Mouse (Mus musculus) gastrocnemius, adult 8-10 months (tissue): ENCODE measurements at regions not wholly inside any gene's neighbourhood (a gene's known extent, or its start where the extent isn't known, plus 50 kb on each side); places are given as distances from the start of the nearest gene placed in this dataset.
A peak's percentile ranks its signal among the peaks of the same experiment; 100 is the strongest.

Experiments
- DNase-seq, 2 experiments: peaks; one replicate each; pipeline ENCODE4 v3.0.0; 2022; ENCODE audit warnings: low spot score in 2 of 2

DNA sequence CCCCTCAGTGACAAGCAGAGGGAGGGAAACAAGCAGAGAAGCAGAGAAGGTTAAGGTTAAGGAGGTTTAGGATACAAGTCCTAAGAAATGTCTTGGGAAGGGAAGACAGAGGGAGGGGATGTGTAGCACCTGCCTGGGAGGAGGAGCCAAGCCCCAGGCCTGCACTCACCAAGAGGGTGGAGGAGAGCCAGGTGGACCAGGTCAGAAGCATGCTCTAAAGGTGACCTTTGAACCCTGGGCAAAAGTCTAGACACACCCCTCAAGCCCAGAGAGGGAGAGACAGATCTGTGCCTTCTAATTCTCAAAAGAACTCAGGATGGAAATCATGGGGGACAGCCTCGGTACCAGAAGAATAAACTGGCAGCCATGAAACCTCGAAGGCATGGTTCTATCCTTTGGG is 54.4 kb upstream of the Calm2 start:
- no peak for DNase-seq

- no peak for DNase-seq
Observed at GRCm38 (mm10) chr17:87501687-87502387, 55.1 kb upstream of the Calm2 start.

DNA sequence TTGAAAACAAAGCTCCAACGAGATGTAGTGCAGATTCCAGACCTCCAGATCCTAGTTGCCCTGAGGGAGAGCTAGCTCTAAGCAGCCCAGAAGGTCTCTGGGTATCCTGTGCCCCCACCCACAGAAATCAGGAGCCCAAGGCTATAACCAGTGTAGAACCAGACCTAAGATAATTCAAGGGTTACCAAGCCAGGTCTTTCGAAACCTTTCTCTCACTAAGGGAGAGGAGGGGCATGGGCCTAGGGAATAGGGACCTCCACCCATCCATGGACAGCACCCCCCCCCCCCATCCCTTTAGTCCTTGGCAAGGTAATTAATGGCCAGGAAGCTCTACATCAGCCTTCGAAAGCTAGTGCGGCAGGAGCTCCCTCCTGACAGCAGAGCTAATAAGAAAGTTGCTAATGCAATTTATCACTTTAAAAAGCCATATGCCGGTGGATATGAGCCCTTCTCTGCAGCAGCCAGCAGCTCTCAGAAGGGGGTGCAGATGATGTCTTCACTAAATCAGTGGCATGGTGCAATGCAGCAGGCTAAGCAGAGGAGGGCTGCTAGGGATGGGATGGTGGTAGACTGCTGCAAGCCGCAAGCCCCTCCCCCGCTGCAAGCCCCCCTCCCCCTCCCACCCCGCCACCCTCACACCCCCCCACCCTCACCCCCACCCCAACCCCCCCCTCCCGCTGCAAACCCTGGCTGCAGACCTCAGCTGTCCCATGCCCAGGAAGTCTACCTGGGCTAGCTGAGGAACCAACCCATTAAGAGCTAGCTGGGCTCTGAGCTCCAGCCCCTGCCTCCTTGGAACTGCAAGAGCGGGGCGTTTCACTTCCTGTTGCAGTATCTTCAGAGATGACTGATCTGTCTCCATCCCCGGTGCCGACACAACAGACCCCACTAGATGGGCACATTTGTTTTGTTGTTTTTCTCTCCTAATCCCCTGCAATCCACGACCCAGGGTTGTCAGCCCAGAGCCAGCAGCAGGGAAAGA is 55.9 kb upstream of the Calm2 start:
- DNase-seq = no peak

- no peak for DNase-seq
Observed at GRCm38 (mm10) chr17:87503491-87503890, 56.8 kb upstream of the Calm2 start.

GRCm38 (mm10) chr17:87504960-87505681 is 58.4 kb upstream of the Calm2 start:
- DNase-seq = no peak

DNA sequence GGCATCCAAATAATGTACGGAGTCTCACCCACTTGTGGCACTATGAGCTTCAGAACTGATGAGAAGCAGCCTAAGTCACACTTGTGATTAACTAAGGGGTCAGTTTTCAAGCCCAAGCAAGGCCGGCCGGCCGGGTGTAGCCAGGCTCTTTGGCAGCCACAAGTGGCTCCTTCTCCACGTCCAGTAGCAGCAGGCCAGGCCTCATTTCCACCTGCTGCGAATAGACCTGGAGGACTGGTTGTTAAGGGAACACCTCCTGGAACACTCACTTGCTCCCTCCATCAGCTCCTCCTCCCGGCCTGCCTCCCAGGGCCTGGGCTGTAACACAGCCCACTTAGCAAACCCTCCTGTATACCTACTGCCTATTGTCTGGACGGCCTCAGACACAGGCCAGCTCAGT is 61.1 kb upstream of the Calm2 start:
- peak in 1 of 2 experiments; percentile 53 for DNase-seq

DNA sequence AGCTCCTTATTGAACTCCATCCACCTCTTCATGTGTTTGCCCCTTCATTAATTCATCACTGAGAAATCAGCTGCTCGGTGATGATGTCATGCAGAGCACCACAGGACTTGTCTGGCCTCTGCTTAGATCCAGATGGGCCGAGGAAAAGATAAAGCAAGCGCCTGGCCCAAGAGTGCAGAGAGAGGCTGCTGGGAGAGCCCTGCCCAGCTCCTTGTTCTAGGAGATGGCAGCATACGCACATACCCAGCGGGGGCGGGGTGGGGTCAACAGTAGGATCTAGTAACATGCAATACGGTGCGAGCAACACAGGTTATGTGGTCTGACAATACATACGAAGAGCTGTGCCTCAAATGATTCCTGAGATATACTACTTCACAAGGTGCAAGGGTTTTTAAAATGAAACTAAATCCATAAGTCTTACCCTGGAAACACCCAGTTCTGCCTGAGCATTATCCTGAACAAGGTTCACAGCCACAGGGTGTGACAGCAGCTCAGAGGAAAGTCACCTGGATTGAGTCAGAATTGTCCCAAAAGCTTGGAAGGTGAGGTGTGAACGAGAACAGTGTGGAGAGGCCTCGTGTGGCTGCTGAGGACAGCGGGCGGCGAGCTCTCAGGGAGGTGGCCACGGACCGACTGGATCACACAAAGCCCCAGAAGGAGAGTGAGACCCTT is 62.0 kb upstream of the Calm2 start:
- DNase-seq = no peak

- DNase-seq = no peak
Observed at GRCm38 (mm10) chr17:87512000-87512611, 65.4 kb upstream of the Calm2 start.

- no peak for DNase-seq
Observed at GRCm38 (mm10) chr17:87513822-87514221, 67.1 kb upstream of the Calm2 start.

- no peak for DNase-seq
Observed at GRCm38 (mm10) chr17:87514366-87515126, 67.8 kb upstream of the Calm2 start.

- DNase-seq = peak; percentile 52 to 69
Observed at GRCm38 (mm10) chr17:87517258-87517657, 70.5 kb upstream of the Calm2 start.

GRCm38 (mm10) chr17:87519454-87519853 is 72.7 kb upstream of the Calm2 start:
- DNase-seq = no peak

GRCm38 (mm10) chr17:87520841-87521240 is 74.1 kb upstream of the Calm2 start:
- DNase-seq = no peak

GRCm38 (mm10) chr17:87521622-87522151 is 75.0 kb upstream of the Calm2 start:
- DNase-seq = no peak

DNA sequence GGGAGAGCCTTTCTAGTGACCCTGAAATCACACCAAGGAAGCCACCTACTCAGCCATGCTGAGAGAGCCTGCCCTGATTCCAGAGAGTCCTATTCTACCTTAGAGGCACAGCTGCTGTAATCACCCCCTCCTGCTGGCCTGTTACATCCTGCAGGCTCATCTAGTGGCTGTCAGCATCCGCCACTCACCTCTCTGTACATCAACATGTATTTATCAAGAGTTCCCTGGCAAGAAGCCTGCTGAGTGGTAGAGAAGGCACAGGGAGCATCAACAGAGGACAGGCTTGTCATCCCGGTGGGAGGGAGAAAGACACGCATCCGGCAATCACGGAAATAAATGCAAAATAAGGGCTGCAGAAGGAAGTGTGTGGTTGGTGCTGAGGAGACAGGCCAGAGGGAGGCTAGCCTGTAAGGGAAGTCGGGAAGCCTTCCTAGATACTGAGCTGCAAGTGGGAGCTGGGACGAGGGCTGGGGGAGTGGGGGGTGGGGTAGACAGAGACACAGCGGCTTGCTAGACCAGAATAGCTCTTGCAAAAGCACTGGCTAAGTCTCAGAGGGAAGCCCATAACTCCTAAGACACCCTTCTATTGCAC is 75.9 kb upstream of the Calm2 start:
- no peak for DNase-seq

DNA sequence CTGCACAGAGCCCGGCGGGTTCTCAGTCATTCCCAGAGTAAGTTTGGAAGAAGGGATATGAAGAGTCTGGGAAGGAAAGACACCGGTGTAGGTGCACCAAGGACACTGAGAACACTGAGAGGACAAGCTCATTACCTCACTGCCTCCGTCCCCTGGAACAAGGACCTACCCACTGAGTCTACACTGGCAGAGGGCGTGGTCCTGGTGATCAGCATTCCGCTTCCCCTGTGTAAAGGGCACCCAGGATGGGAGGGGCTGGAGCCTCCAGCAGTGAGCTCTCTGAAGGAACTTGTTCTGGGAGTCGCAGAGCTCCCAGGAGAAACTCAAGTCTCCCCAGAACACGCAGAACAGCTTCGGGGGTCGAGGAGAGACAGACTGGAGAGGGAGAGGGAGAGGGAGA is 76.9 kb upstream of the Calm2 start:
- no peak for DNase-seq

GRCm38 (mm10) chr17:87527174-87527573 is 80.4 kb upstream of the Calm2 start:
- DNase-seq = no peak

DNA sequence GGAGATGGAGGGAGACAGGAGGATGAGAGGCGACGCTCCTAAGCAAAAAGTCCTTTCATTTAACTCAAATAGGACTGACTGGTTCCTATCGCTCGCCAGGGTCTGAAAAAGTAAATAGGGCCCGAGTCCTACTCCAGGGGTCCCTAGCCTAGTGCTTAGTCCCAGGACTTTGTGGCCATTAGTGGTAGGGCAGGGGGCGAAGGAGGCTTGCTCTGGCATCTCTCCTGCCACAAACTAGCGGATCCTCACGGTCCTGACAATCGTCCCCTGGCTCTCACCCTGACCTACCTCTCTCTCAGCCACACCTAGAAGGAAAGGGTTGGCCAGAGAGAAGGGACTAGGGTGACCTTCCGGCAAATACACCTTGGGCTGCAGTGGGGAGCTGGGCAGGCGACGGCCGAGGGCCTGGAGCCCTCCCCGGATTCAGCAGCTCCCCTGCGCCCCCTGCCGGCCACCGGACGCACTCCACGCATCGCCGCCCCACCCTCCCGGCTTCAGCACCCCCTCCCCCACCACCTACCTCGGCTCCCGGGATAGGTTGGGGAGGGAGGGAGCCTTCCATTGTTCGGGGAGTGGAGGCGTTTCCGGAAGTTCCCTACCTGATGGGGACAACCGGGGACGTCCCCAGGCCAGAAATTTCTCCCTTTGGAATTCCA is 83.6 kb upstream of the Calm2 start:
- peak; percentile 78 to 85 for DNase-seq
